Mouse (Mus musculus): ENCODE results near the gene Iars.
"Not testable (repeated sequence)": the region's sequence is repeated elsewhere in the genome, so short reads cannot be mapped to it uniquely, and the experiment has no call there.

Iars gene

DNA sequence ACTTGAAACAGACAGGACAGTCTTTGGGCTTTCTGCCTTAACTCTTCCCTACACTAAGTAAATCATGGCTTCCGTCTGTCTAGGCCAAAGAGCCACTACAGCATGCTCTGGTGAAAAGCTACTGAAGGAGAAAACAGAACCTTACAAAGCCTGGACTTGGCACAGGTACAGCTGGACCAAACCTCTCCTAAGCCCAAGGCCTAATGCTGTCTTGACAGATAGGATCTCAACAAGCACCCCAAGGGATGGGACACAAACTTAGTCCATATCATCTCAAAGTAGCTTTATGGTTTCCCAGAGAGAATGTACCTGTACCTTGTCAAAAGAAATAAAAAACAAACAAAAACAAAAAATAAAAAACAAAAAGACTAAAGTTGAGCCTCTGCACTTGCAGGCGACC, 54.5 kb downstream of the Iars start:
- DNase-seq (ENCODE audit: low spot score in 2 of 2) = no peak

DNA sequence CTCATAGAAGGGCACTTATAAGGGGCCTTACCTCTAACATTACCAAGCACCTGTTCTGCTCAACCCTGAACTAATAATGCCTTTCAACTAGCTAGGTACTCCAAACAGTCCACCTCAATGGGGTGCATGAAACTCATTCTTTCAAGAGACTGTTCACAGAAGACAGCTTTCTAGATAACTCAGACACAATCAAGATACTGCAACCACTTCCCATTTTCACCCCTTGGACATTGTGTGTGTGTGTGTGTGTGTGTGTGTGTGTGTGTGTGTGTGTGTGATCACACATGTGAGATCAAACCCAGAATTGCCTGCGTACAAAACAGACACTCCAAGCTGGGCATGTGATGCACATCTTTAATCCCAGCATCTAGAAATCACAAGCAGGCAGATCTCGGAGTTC, 56.1 kb downstream of the Iars start:
- DNase-seq (ENCODE audit: low spot score in 2 of 2) = no peak

DNA sequence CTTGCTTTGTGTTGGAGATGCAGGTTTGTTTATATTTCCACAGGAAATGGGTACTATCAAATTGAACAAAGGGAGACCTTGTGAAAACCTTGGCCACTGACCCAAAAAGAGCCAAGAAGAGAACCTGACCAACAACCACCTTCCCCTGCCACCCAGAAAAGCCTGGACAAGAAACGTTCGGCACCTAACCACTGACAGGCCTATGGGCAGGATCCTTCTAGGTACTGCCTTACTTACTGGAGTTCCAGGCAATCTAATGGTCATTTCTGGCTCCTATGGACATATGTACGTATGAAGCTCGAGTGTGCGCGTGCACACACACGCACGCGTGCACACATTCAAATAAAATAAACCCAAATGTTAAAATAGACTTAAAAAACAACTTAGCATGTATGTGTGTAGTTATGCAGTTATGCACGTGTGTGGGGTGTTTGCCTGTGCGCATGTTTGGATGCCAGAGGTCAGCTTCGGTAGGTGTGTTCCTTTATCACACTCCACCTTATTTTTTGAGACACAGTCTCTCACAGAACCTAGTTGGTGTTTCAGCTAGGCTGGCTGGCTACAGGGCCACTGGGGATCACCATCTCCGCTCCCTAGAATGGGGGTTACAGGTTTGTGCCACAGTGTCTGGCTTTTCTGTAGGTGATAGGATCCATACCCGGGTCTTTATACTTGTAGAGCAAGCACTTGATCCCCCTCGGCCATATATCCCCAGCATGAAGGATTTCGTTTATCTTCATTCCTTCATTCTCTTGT, 59.6 kb downstream of the Iars start:
- DNase-seq (ENCODE audit: low spot score in 2 of 2) = no peak

DNA sequence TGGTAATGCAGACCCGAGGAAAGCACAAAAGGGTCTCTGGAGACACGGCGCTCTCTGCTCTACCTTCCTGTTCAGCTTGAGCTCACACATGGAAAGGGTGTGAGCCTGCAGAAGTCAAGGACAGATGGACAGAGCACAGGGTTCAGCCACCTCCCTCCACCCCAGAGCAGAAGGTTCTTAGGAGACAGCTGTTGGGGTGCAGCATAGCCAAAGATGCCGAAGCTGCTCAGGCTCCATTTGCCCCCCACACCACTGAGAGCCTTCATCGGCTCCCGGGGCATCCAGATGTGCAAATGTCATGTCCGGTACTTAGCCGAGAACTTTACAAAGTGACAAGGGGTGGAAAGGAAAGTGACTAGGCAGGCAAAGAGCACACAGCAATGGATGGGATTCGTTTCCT, 74.7 kb downstream of the Iars start:
- no peak for DNase-seq (ENCODE audit: low spot score in 2 of 2)

DNA sequence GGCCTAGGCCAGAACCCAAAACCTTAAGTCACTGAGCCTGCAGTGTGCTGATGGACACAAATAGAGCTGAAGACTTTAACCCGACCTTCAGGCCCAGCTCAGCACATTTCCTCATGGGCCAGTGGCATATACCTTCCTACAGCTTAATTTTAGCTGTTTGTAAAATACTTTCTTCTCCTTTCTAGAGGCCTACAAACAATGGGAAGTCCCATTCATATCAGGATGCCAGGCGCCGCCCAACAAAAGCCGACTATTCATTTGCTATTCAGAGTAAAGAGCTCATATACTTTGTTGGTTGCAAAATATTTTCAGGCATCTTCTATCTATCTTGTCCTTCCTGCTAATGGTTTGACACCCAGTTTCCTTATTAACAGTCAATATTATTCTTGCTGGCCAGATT, 76.1 kb downstream of the Iars start:
- no peak for DNase-seq (ENCODE audit: low spot score in 2 of 2)

DNA sequence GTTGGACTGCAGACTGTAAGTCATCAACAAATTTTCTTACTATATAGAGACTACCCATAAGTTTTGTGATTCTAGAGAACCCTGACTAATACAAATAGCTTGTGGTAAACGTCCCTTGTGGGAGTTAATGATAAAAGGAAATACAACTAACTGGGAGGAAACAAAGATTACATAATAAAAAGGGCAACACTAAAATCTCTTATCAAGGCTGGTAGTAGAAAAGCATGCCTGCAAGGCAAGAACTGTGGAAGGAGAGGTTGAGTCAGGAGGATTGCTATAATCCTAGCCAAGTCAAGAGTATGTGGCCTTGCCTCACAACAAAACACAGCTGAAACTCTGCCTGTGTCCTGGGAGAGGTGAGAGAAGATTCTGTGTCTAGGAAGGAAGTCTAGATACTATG, 78.8 kb downstream of the Iars start:
- no peak for DNase-seq (ENCODE audit: low spot score in 2 of 2)

DNA sequence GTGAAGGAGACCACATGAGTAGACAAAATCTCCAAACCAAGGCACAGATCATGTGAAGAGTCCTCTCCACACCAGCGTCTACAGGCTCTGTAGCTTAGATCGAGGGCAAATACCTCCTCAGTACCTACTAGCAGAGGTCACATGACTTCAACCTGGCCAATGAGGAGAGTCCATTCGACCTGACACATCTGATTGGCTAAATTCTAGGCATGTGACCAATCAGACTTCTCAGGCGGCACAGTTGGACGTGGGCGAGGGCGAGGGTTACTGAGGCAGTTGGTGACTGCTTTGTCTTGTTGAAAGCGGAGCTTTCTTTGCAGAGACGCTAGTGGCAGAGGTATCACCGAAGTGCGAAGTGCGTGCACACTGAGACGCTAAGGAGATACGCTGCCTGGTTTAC, 80.3 kb downstream of the Iars start:
- no peak for DNase-seq (ENCODE audit: low spot score in 2 of 2)

DNA sequence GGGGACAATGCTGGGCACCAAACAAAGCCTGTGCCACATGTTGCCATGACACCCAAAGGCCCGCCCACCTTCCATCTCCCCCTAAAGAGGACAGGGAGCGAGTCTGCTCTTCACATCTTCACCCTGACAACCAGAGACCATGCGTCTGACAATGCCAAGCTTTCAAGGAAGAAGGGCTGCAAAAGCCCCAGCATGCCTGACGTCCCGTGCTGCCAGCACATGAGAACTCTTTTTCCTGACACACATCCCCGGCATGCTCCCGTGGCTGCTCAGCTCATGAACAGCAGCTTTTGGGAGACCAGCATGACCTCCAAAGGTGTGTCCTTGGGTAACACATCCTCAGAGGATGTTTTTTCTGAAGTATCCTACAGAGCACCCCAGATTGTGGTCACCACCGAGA, 83.4 kb downstream of the Iars start:
- DNase-seq (ENCODE audit: low spot score in 2 of 2) = no peak

DNA sequence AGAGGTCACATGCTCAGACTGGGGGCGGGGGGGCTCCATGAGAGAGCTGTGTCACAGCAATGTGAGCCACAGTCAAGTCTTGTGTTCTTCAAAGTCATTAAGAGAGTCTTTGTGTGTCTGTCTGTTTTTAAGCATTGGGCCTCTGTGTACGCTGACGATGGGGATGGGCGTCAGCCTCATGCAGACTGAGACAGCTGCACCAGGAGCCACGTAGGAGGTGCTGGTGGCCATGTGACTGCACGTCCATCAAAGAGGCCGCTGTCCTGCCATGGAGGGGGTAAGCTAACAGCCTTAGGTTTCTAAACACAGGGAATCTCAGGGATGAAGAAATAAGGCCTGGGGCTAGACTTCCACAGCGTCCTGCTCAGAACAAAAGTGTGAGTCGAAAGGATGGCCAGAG, 84.4 kb downstream of the Iars start:
- DNase-seq (ENCODE audit: low spot score in 2 of 2) = no peak

DNA sequence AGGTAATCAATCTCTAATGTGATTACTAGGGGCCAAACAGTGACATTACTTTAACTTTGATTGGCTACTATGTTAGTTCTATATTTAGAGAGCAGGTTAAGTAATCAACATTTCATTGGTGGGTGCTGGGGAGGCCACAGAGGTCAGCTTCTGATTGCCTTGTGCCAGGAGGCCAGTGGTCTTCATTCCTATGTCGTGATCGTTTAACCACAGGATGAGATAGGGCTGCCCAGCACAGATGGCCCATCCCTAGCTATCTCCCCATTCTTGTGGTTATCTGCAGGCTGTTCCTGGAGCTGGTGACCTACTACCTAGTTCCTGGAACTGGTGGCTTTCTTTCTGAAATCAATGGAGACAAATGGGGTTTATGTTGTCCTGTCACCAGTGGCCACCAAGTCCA, 86.1 kb downstream of the Iars start:
- no peak for DNase-seq (ENCODE audit: low spot score in 2 of 2)

DNA sequence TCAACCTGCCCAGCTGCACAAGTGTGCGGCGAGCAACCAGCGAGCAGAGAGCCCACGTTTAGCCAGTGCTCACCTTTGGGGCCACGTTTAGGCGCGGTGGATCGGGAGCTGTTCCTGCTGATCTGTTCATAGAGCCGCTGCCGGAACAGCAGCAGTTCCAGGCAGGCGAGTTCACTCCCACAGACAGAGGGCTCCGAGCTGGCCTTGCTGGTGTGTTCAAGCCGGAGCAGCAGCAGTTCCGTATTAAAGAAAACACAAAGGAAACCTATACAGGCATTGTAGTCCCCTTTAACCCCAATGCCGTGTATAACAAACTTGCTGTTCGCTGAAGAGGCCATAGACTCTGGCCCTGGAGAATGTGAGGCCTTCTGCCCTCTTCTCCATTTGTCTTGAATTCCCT, 87.2 kb downstream of the Iars start:
- no peak for DNase-seq (ENCODE audit: low spot score in 2 of 2)

DNA sequence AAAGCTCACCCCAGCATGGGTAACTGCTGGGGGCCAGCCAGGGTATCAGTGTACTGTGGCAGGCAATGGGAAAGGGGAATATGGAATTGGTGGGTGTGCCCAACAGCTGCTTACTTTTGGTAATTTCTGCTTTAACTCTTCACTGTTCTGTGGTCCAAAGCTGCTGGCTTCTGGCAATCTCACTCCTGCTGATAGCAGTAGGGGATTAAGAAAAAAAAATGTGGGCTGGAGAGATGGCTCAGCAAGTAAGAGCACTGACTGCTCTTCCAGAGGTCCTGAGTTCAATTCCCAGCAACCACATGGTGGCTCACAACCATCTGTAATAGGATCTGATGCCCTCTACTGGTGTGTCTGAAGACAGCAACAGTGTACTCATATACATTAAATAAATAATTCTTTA, 89.6 kb downstream of the Iars start:
- DNase-seq (ENCODE audit: low spot score in 2 of 2) = not testable (repeated sequence)

Data from frontal cortex, postnatal 14 days (tissue).